Mouse (Mus musculus): ENCODE results near the gene Sord.

DNA sequence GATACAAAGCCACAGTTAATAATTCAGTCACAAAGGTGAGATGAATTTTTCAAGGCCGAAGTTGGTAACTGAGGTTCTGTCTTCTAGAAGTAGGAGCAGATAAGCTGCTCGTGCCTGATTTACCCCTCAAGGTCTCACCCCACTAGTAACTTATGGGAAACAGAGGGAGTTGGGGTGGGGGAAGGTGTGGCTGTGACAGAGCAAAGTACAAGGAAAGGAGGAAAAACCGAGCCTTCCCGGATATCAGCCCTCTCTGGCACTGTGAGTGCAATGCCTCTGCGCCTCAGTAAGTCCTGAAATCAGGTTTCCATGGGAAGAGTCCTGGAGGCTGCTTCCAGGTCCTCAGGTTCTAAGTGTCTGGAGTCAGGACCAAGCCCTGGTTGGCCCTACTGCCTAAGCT, 26.2 kb downstream of the Sord start:
- TF ChIP-seq CTCF (IDR thresholded peaks at IDR 0.05; ENCODE audit: insufficient read depth, low read length) (no peak), POLR2A (IDR thresholded peaks at IDR 0.05; ENCODE audit: borderline replicate concordance, extremely low read depth, low read depth, low read length) (no peak)
